Mouse (Mus musculus) intestine, embryonic 15.5 days (tissue): Measurements from ENCODE around the gene Ezh1. TPM values are rescaled to one million over a fixed set of nuclear protein-coding genes. Genes with fewer than 3 reads are reported as not detected.

Experiments used
- ATAC-seq: fragments of 200-750 bp; cut with Nextera tagmentation; 2 replicates; pipeline ENCODE4 v1.8.0; 2017; ENCODE audit warnings: moderate TSS enrichment, moderate library complexity
- H3K27ac ChIP-seq: fragments of 300-500 bp; sonication (generic); 2 replicates; pipeline ENCODE4 v1.5.1; 2015; ENCODE audit warnings: mild to moderate bottlenecking, inconsistent platforms
- H3K27me3 ChIP-seq: fragments of 300-500 bp; sonication (generic); replicated peaks from 2 replicates; pipeline ENCODE4 v1.6.1; 2015; ENCODE audit warnings: inconsistent platforms
- H3K36me3 ChIP-seq: fragments of 300-500 bp; sonication (generic); 2 replicates; pipeline ENCODE4 v1.6.1; 2015; ENCODE audit warnings: inconsistent platforms
- H3K4me1 ChIP-seq: fragments of 300-500 bp; sonication (generic); replicated peaks from 2 replicates; pipeline ENCODE4 v1.6.1; 2015; ENCODE audit warnings: inconsistent platforms
- H3K4me2 ChIP-seq: fragments of 300-500 bp; sonication (generic); replicated peaks from 2 replicates; pipeline ENCODE4 v1.6.1; 2015; ENCODE audit warnings: mild to moderate bottlenecking, inconsistent platforms
- H3K4me3 ChIP-seq: fragments of 300-500 bp; sonication (generic); replicated peaks from 2 replicates; pipeline ENCODE4 v1.5.1; 2015; ENCODE audit warnings: inconsistent platforms
- H3K9ac ChIP-seq: fragments of 300-500 bp; sonication (generic); 2 replicates; pipeline ENCODE4 v1.6.1; 2015; ENCODE audit warnings: inconsistent platforms
- H3K9me3 ChIP-seq: fragments of 300-500 bp; sonication (generic); 2 replicates; pipeline ENCODE4 v1.6.1; 2016; ENCODE audit warnings: inconsistent platforms
- WGBS: fragments of 180-500 bp; shearing (Covaris S2); methylation state at CpG from one replicate; pipeline ENCODE4 v1.1.7; 2015; 5-methylcytosine and 5-hydroxymethylcytosine counted together
- polyA plus RNA-seq: library from polyadenylated mRNA; unstranded; fragments of >200 nt; fragmentation: Nextera tagmentation; extraction: Ambion mirVana; gene quantifications from 2 replicates; pipeline ENCODE4 v1.2.1, GENCODE M21; 2015

Ezh1 gene
- polyA plus RNA-seq, 1 experiment from 2014 or later: 16.3 TPM

GRCm38 (mm10) chr11:101174851-101175628, 51.2 kb downstream of the Ezh1 start, which contains the start of gene Ccr10:
Gene Ccr10, minus strand, starts transcription at chr11:101175443.
- 26% methylated on average over 14 of the region's 14 CpGs for WGBS
- no peaks in the 10 kb centered on the region for H3K36me3 ChIP-seq
- no peak for ATAC-seq
- peaks cover 25% of the 10 kb centered on the region for H3K27me3 ChIP-seq
- no peaks in the 10 kb centered on the region for H3K9me3 ChIP-seq
- H3K27ac ChIP-seq: 0 out of 2 replicates have a peak within 1 kb of the TSS, but pooled peaks have one; percentile 85
- peak within 1 kb of the TSS; percentile 89 for H3K4me2 ChIP-seq
- H3K4me1 ChIP-seq: peaks cover 49% of the 10 kb centered on the region
- H3K9ac ChIP-seq: peak within 1 kb of the TSS; percentile 51
- peak within 1 kb of the TSS; percentile 33 for H3K4me3 ChIP-seq

- Histone ChIP-seq H3K27ac (0 out of 2 replicates have a peak overlapping the region, but pooled peaks have one; percentile 85), H3K36me3 (no peaks in the 10 kb centered on the region), H3K9ac (peak overlapping the region; percentile 51), H3K9me3 (no peaks in the 10 kb centered on the region), H3K4me1 (peaks cover 55% of the 10 kb centered on the region), H3K4me3 (peak overlapping the region; percentile 33), H3K4me2 (peak overlapping the region; percentile 89), H3K27me3 (peaks cover 25% of the 10 kb centered on the region)
- 39% methylated on average over 9 of the region's 9 CpGs for WGBS
- ATAC-seq: no peak
Observed at GRCm38 (mm10) chr11:101174389-101174745, 51.9 kb downstream of the Ezh1 start.

GRCm38 (mm10) chr11:101173631-101174388, 52.5 kb downstream of the Ezh1 start:
- Histone ChIP-seq H3K4me2 (peak overlapping the region; percentile 89), H3K4me3 (peak overlapping the region; percentile 33), H3K27me3 (peaks cover 25% of the 10 kb centered on the region), H3K36me3 (no peaks in the 10 kb centered on the region), H3K9me3 (no peaks in the 10 kb centered on the region), H3K9ac (peak overlapping the region; percentile 51), H3K4me1 (peaks cover 60% of the 10 kb centered on the region), H3K27ac (peak overlapping the region; percentile 85)
- ATAC-seq: peak; percentile 50
- 2% methylated on average over 61 of the region's 61 CpGs for WGBS

- H3K27ac ChIP-seq: peak overlapping the region; percentile 85
- peak overlapping the region; percentile 33; the same call in 1 of the 2 replicates for H3K4me3 ChIP-seq
- peaks cover 66% of the 10 kb centered on the region for H3K4me1 ChIP-seq
- peak overlapping the region; percentile 51; the same call in 1 of the 2 replicates for H3K9ac ChIP-seq
- WGBS: 16% methylated on average over 11 of the region's 11 CpGs
- no peaks in the 10 kb centered on the region for H3K9me3 ChIP-seq
- H3K4me2 ChIP-seq: peak overlapping the region; percentile 89
- peaks cover 18% of the 10 kb centered on the region for H3K27me3 ChIP-seq
- ATAC-seq: no peak
- H3K36me3 ChIP-seq: peaks cover under 1% of the 10 kb centered on the region; the same call in 1 of the 2 replicates
Observed at GRCm38 (mm10) chr11:101173112-101173511, 53.2 kb downstream of the Ezh1 start.

- WGBS: 20% methylated on average over 5 of the region's 5 CpGs
- H3K4me3 ChIP-seq: peak overlapping the region; percentile 61
- H3K27ac ChIP-seq: peak overlapping the region; percentile 94
- H3K9me3 ChIP-seq: no peaks in the 10 kb centered on the region
- peak overlapping the region; percentile 85 for H3K4me2 ChIP-seq
- peaks cover 8% of the 10 kb centered on the region for H3K36me3 ChIP-seq
- H3K27me3 ChIP-seq: peaks cover 14% of the 10 kb centered on the region
- peak overlapping the region; percentile 60 for H3K9ac ChIP-seq
- peaks cover 66% of the 10 kb centered on the region for H3K4me1 ChIP-seq
- no peak for ATAC-seq
Observed at GRCm38 (mm10) chr11:101172434-101172815, 53.8 kb downstream of the Ezh1 start.

- H3K9me3 ChIP-seq: no peaks in the 10 kb centered on the region
- H3K36me3 ChIP-seq: peaks cover 11% of the 10 kb centered on the region
- peak; percentile 70 for ATAC-seq
- under 1% methylated on average over 31 of the region's 31 CpGs for WGBS
- H3K4me2 ChIP-seq: peak overlapping the region; percentile 85
- peaks cover 9% of the 10 kb centered on the region for H3K27me3 ChIP-seq
- peak overlapping the region; percentile 94 for H3K27ac ChIP-seq
- H3K4me3 ChIP-seq: peak overlapping the region; percentile 61
- peaks cover 61% of the 10 kb centered on the region for H3K4me1 ChIP-seq
- peak overlapping the region; percentile 60 for H3K9ac ChIP-seq
Observed at GRCm38 (mm10) chr11:101171721-101172433, 54.4 kb downstream of the Ezh1 start.

- peaks cover 17% of the 10 kb centered on the region for H3K36me3 ChIP-seq
- peaks cover 52% of the 10 kb centered on the region for H3K4me1 ChIP-seq
Observed at GRCm38 (mm10) chr11:101170811-101171610, 55.3 kb downstream of the Ezh1 start, which contains the start of gene Plekhh3. Gene Plekhh3, minus strand, starts transcription at chr11:101171351.

GRCm38 (mm10) chr11:101170354-101170810, 55.9 kb downstream of the Ezh1 start, which contains the start of gene Cntnap1:
Gene Cntnap1, plus strand, starts transcription at chr11:101170523.
- Histone ChIP-seq H3K9me3 (no peaks in the 10 kb centered on the region), H3K27me3 (peaks cover 12% of the 10 kb centered on the region), H3K9ac (peak within 1 kb of the TSS; percentile 72), H3K4me3 (peak within 1 kb of the TSS; percentile 69), H3K4me1 (peaks cover 51% of the 10 kb centered on the region), H3K27ac (peak within 1 kb of the TSS; percentile 86), H3K4me2 (peak within 1 kb of the TSS; percentile 93), H3K36me3 (peaks cover 17% of the 10 kb centered on the region)
- WGBS: 1% methylated on average over 35 of the region's 35 CpGs
- no peak for ATAC-seq

More at GRCm38 (mm10) chr11:101170811-101171610, 55.3 kb downstream of the Ezh1 start, which contains the start of gene Plekhh3:
- Histone ChIP-seq H3K9me3 (no peaks in the 10 kb centered on the region), H3K9ac (peak within 1 kb of the TSS; percentile 72), H3K4me2 (peak within 1 kb of the TSS; percentile 93), H3K27me3 (peaks cover 12% of the 10 kb centered on the region), H3K4me3 (peak within 1 kb of the TSS; percentile 69), H3K27ac (peak within 1 kb of the TSS; percentile 94)
- WGBS: under 1% methylated on average over 49 of the region's 50 CpGs
- peak; percentile 95 for ATAC-seq

GRCm38 (mm10) chr11:101169301-101170107, 56.8 kb downstream of the Ezh1 start:
- H3K36me3 ChIP-seq: peaks cover 19% of the 10 kb centered on the region
- H3K27ac ChIP-seq: no peak overlapping the region
- H3K4me2 ChIP-seq: peak overlapping the region; percentile 93
- peak overlapping the region; percentile 69 for H3K4me3 ChIP-seq
- H3K9me3 ChIP-seq: no peaks in the 10 kb centered on the region
- 18% methylated on average over 17 of the region's 17 CpGs for WGBS
- H3K27me3 ChIP-seq: peaks cover 11% of the 10 kb centered on the region
- peaks cover 45% of the 10 kb centered on the region for H3K4me1 ChIP-seq
- no peak for ATAC-seq
- peak overlapping the region; percentile 72 for H3K9ac ChIP-seq

- H3K36me3 ChIP-seq: peaks cover 28% of the 10 kb centered on the region
- H3K27me3 ChIP-seq: peaks cover 13% of the 10 kb centered on the region
- peaks cover 44% of the 10 kb centered on the region for H3K4me1 ChIP-seq
- no peak overlapping the region for H3K27ac ChIP-seq
- H3K4me3 ChIP-seq: peak overlapping the region; percentile 69; the same call in 1 of the 2 replicates
- 71% methylated on average over 18 of the region's 18 CpGs for WGBS
- ATAC-seq: no peak
- peak overlapping the region; percentile 93 for H3K4me2 ChIP-seq
- H3K9me3 ChIP-seq: no peaks in the 10 kb centered on the region
- no peak overlapping the region for H3K9ac ChIP-seq
Observed at GRCm38 (mm10) chr11:101168301-101168980, 57.8 kb downstream of the Ezh1 start.
